Mouse (Mus musculus) A20 (cell line): ENCODE measurements at regions not wholly inside any gene's neighbourhood (a gene's known extent, or its start where the extent isn't known, plus 50 kb on each side); places are given as distances from the start of the nearest gene placed in this dataset.

Experiments
- DNase-seq: peaks from one replicate; pipeline ENCODE4 v3.0.0-alpha.2; 2011; ENCODE audit warnings: low read depth, low spot score

- no peak for DNase-seq
These were observed 98.6 kb upstream of the Lgalsl start for GRCm38 (mm10) chr11:20929426-20929825.

- no peak for DNase-seq
These were observed 99.2 kb upstream of the Lgalsl start for GRCm38 (mm10) chr11:20930045-20930444.

- no peak for DNase-seq
These were observed 99.7 kb upstream of the Lgalsl start for GRCm38 (mm10) chr11:20930573-20930972.

- DNase-seq, result no peak
These were observed 103.6 kb upstream of the Lgalsl start for GRCm38 (mm10) chr11:20934191-20935062.

GRCm38 (mm10) chr11:20935063-20935370 is 104.2 kb upstream of the Lgalsl start:
- no peak for DNase-seq

- no peak for DNase-seq
These were observed 105.1 kb upstream of the Lgalsl start for GRCm38 (mm10) chr11:20935910-20936309.

GRCm38 (mm10) chr11:20936996-20937395 is 106.1 kb upstream of the Lgalsl start:
- no peak for DNase-seq

GRCm38 (mm10) chr11:20937942-20938341 is 107.1 kb upstream of the Lgalsl start:
- DNase-seq, result no peak

GRCm38 (mm10) chr11:20939644-20940043 is 108.8 kb upstream of the Lgalsl start:
- no peak for DNase-seq

GRCm38 (mm10) chr11:20941546-20941945 is 110.7 kb upstream of the Lgalsl start:
- no peak for DNase-seq

- DNase-seq, result no peak
These were observed 124.7 kb upstream of the Lgalsl start for GRCm38 (mm10) chr11:20955561-20955960.

GRCm38 (mm10) chr11:20957766-20958165 is 126.9 kb upstream of the Lgalsl start:
- DNase-seq, result no peak

GRCm38 (mm10) chr11:20958233-20958632 is 127.4 kb upstream of the Lgalsl start:
- no peak for DNase-seq

GRCm38 (mm10) chr11:20960066-20960465 is 129.2 kb upstream of the Lgalsl start:
- DNase-seq, result no peak

GRCm38 (mm10) chr11:20960750-20961149 is 129.9 kb upstream of the Lgalsl start:
- DNase-seq, result no peak

- no peak for DNase-seq
These were observed 129.5 kb upstream of the Peli1 start for GRCm38 (mm10) chr11:20961626-20962025.

- DNase-seq, result no peak
These were observed 125.4 kb upstream of the Peli1 start for GRCm38 (mm10) chr11:20965575-20966239.

- DNase-seq, result no peak
These were observed 123.6 kb upstream of the Peli1 start for GRCm38 (mm10) chr11:20967321-20967984.

GRCm38 (mm10) chr11:20968341-20968740 is 122.8 kb upstream of the Peli1 start:
- DNase-seq, result no peak

- no peak for DNase-seq
These were observed 118.0 kb upstream of the Peli1 start for GRCm38 (mm10) chr11:20973141-20973540.

- DNase-seq, result peak; percentile 35
These were observed 109.5 kb upstream of the Peli1 start for GRCm38 (mm10) chr11:20981588-20981987.

GRCm38 (mm10) chr11:20982010-20982409 is 109.1 kb upstream of the Peli1 start:
- DNase-seq, result peak; percentile 7

- DNase-seq, result no peak
These were observed 108.6 kb upstream of the Peli1 start for GRCm38 (mm10) chr11:20982500-20982899.
